Mouse (Mus musculus): ENCODE data around the gene Rpia.

Rpia gene

GRCm38 (mm10) chr6:70805267-70805666 lies 13.2 kb upstream of the Rpia start:
- peak; percentile 89 for DNase-seq (ENCODE audit: low read depth, low spot score)

GRCm38 (mm10) chr6:70804632-70805031 lies 12.6 kb upstream of the Rpia start:
- DNase-seq (ENCODE audit: low read depth, low spot score) = peak; percentile 81

GRCm38 (mm10) chr6:70797581-70798251 lies 5.7 kb upstream of the Rpia start:
- peak; percentile 93 for DNase-seq (ENCODE audit: low read depth, low spot score)

GRCm38 (mm10) chr6:70796940-70797339 lies 4.9 kb upstream of the Rpia start:
- DNase-seq (ENCODE audit: low read depth, low spot score) = no peak

GRCm38 (mm10) chr6:70792644-70793043 lies 612 bp upstream of the Rpia start:
- peak; percentile 29 for DNase-seq (ENCODE audit: low read depth, low spot score)

GRCm38 (mm10) chr6:70790852-70791761 lies 925 bp downstream of the Rpia start:
- peak; percentile 58 for DNase-seq (ENCODE audit: low read depth, low spot score)

GRCm38 (mm10) chr6:70790034-70790650 lies 1.9 kb downstream of the Rpia start:
- DNase-seq (ENCODE audit: low read depth, low spot score) = no peak

GRCm38 (mm10) chr6:70789134-70789533 lies 2.9 kb downstream of the Rpia start:
- DNase-seq (ENCODE audit: low read depth, low spot score) = no peak

GRCm38 (mm10) chr6:70787524-70787923 lies 4.5 kb downstream of the Rpia start:
- DNase-seq (ENCODE audit: low read depth, low spot score) = no peak

GRCm38 (mm10) chr6:70785852-70786251 lies 6.2 kb downstream of the Rpia start:
- no peak for DNase-seq (ENCODE audit: low read depth, low spot score)

- no peak for DNase-seq (ENCODE audit: low read depth, low spot score)
These were observed 7.2 kb downstream of the Rpia start for GRCm38 (mm10) chr6:70784811-70785210.

- DNase-seq (ENCODE audit: low read depth, low spot score) = no peak
These were observed 10.7 kb downstream of the Rpia start for GRCm38 (mm10) chr6:70781336-70781735.

GRCm38 (mm10) chr6:70774372-70774771 lies 17.7 kb downstream of the Rpia start:
- no peak for DNase-seq (ENCODE audit: low read depth, low spot score)

- no peak for DNase-seq (ENCODE audit: low read depth, low spot score)
These were observed 18.3 kb downstream of the Rpia start for GRCm38 (mm10) chr6:70773769-70774168.

- peak; percentile 81 for DNase-seq (ENCODE audit: low read depth, low spot score)
These were observed 23.3 kb downstream of the Rpia start for GRCm38 (mm10) chr6:70768769-70769168.

- no peak for DNase-seq (ENCODE audit: low read depth, low spot score)
These were observed 27.0 kb downstream of the Rpia start for GRCm38 (mm10) chr6:70765076-70765475.

GRCm38 (mm10) chr6:70764551-70764950 lies 27.5 kb downstream of the Rpia start:
- no peak for DNase-seq (ENCODE audit: low read depth, low spot score)

- no peak for DNase-seq (ENCODE audit: low read depth, low spot score)
These were observed 28.2 kb downstream of the Rpia start for GRCm38 (mm10) chr6:70763881-70764280.

- no peak for DNase-seq (ENCODE audit: low read depth, low spot score)
These were observed 29.4 kb downstream of the Rpia start for GRCm38 (mm10) chr6:70762659-70763058.

GRCm38 (mm10) chr6:70760951-70761350 lies 31.1 kb downstream of the Rpia start:
- no peak for DNase-seq (ENCODE audit: low read depth, low spot score)

GRCm38 (mm10) chr6:70754833-70755232 lies 37.2 kb downstream of the Rpia start:
- no peak for DNase-seq (ENCODE audit: low read depth, low spot score)

GRCm38 (mm10) chr6:70752351-70752750 lies 39.7 kb downstream of the Rpia start:
- DNase-seq (ENCODE audit: low read depth, low spot score) = peak; percentile 55
